Mouse (Mus musculus) cerebellum, adult 2 months (tissue): ENCODE data around the gene Gm10717. TPM values are rescaled to one million over a fixed set of nuclear protein-coding genes. Genes with fewer than 3 reads are reported as not detected.
"Not testable (repeated sequence)": the region's sequence is repeated elsewhere in the genome, so short reads cannot be mapped to it uniquely, and the experiment has no call there.

Experiments used
- DNase-seq, 2 experiments: peaks; one replicate each; pipeline ENCODE4 v3.0.0; 2021
- H3K27ac ChIP-seq: fragments of 200-500 bp; 2 replicates; pipeline ENCODE4 v1.5.1; 2012; ENCODE audit warnings: low read length, control low read depth, inconsistent platforms; ENCODE audit not compliant: insufficient read depth
- H3K27me3 ChIP-seq: fragments of 200-500 bp; 2 replicates; pipeline ENCODE4 v1.6.1; 2012; ENCODE audit warnings: inconsistent platforms, mild to moderate bottlenecking, low read length, moderate library complexity; ENCODE audit not compliant: control insufficient read depth, insufficient read depth
- H3K4me1 ChIP-seq: fragments of 200-500 bp; 2 replicates; pipeline ENCODE4 v1.6.1; 2011; ENCODE audit warnings: low read length; ENCODE audit not compliant: control insufficient read depth, insufficient read depth
- H3K4me3 ChIP-seq: fragments of 200-500 bp; replicated peaks from 2 replicates; pipeline ENCODE3; 2011; ENCODE audit warnings: mild to moderate bottlenecking, low read depth, low read length, control low read depth; ENCODE audit not compliant: insufficient read depth
- WGBS: fragments of 180-500 bp; shearing (Covaris S2); methylation state at CpG from one replicate; pipeline ENCODE4 v1.1.7; 2018; 5-methylcytosine and 5-hydroxymethylcytosine counted together
- polyA plus RNA-seq: library from polyadenylated mRNA; depleted of rRNA; stranded (reverse); fragments of >200 nt; gene quantifications from 2 replicates; pipeline ENCODE4 v1.2.3, GENCODE M21; 2012; rRNA removed

The Gm10717 gene
- polyA plus RNA-seq, 1 experiment, result not detected

- H3K27ac ChIP-seq, H3K4me1 ChIP-seq, H3K4me3 ChIP-seq, H3K27me3 ChIP-seq: not testable (repeated sequence)
- 65% methylated on average over 13 of the region's 16 CpGs for WGBS
- peak; percentile 25 to 29 for DNase-seq
Observed at GRCm38 (mm10) chr9:3029276-3030000, 4.2 kb downstream of the Gm10717 start.

- not testable (repeated sequence) for H3K27me3 ChIP-seq, H3K4me1 ChIP-seq, H3K4me3 ChIP-seq, H3K27ac ChIP-seq, DNase-seq
- 62% methylated on average over 2 of the region's 10 CpGs for WGBS
Observed at GRCm38 (mm10) chr9:3030677-3031318, 5.6 kb downstream of the Gm10717 start.

DNA sequence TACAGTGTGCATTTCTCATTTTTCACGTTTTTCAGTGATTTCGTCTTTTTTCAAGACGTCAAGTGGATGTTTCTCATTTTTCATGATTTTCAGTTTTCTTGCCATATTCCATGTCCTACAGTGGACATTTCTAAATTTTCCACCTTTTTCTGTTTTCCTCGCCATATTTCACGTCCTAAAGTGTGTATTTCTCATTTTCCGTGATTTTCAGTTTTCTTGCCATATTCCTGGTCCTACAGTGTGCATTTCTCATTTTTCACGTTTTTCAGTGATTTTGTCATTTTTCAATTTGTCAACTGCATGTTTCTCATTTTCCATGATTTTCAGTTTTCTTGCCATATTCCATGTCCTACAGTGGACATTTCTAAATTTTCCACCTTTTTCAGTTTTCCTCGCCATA, 9.1 kb downstream of the Gm10717 start, which contains the start of gene Gm17535:
Gm17535 (plus strand) TSS at position 301 of the 400 bp plus-strand sequence.
- not testable (repeated sequence) for H3K27me3 ChIP-seq, H3K4me1 ChIP-seq, DNase-seq, H3K27ac ChIP-seq, H3K4me3 ChIP-seq
- WGBS, result 62% methylated on average over 1 of the region's 8 CpGs

DNA sequence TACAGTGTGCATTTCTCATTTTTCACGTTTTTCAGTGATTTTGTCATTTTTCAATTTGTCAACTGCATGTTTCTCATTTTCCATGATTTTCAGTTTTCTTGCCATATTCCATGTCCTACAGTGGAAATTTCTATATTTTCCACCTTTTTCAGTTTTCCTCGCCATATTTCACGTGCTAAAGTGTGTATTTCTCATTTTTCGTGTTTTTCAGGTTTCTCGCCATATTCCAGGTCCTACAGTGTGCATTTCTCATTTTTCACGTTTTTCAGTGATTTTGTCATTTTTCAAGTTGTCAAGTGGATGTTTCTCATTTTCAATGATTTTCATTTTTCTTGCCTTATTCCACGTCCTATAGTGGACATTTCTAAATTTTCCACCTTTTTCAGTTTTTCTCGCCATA, 11.4 kb downstream of the Gm10717 start, which contains the start of gene Gm10715:
Gm10715 (plus strand) TSS at position 301 of the 400 bp plus-strand sequence.
- not testable (repeated sequence) for H3K27ac ChIP-seq, H3K27me3 ChIP-seq
- WGBS, result 80% methylated on average over 8 of the region's 8 CpGs

DNA sequence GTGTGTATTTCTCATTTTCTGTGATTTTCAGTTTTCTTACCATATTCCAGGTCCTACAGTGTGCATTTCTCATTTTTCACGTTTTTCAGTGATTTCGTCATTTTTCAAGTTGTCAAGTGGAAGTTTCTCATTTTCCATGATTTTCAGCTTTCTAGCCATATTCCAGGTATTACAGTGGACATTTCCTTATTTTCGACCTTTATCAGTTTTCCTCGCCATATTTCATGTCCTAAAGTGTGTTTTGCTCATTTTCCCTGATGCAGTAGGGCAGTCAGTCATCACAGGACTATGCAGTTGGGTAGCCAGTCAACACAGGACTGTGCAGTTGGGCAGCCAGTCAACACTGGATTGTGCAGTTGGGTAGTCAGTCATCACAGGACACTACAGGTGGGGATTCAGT, 12.9 kb downstream of the Gm10717 start:
- not testable (repeated sequence) for H3K27me3 ChIP-seq, H3K27ac ChIP-seq, DNase-seq, H3K4me3 ChIP-seq, H3K4me1 ChIP-seq
- 62% methylated on average over 4 of the region's 4 CpGs for WGBS

More for the DNA sequence above, 11.4 kb downstream of the Gm10717 start, which contains the start of gene Gm10715:
- not testable (repeated sequence) for DNase-seq, H3K4me1 ChIP-seq, H3K4me3 ChIP-seq

Other genes with a start within 250 kb of the Gm10717 start
- not detected in 2 replicates for gene Gm10722, start 24.5 kb upstream of the Gm10717 start, polyA plus RNA-seq
- not detected in 2 replicates for gene Gm11168, start 22.1 kb upstream of the Gm10717 start, polyA plus RNA-seq
- gene Gm10721, start 12.3 kb upstream of the Gm10717 start, polyA plus RNA-seq, result not detected in 2 replicates
- gene Gm10720, start 9.8 kb upstream of the Gm10717 start, polyA plus RNA-seq, result not detected in 2 replicates
- gene Gm10719, start 8.0 kb upstream of the Gm10717 start, polyA plus RNA-seq, result 0.47 TPM in 1 of 2 replicates, not detected in the other
- gene Gm10718, start 1.9 kb upstream of the Gm10717 start, polyA plus RNA-seq, result 0.22 and 0.26 TPM in 2 replicates
- gene Gm17535, start 9.2 kb downstream of the Gm10717 start, polyA plus RNA-seq, result not detected in 2 replicates
- gene Gm10715, start 11.5 kb downstream of the Gm10717 start, polyA plus RNA-seq, result not detected in 2 replicates